Mouse (Mus musculus): Measurements from ENCODE around the gene Mrpl54. TPM values are rescaled to one million over a fixed set of nuclear protein-coding genes. Genes with fewer than 3 reads are reported as not detected.
A peak's percentile ranks its signal among the peaks of the same experiment; 100 is the strongest.
"Not testable (repeated sequence)": the region's sequence is repeated elsewhere in the genome, so short reads cannot be mapped to it uniquely, and the experiment has no call there.

The Mrpl54 gene
- total and polyA plus RNA-seq, 3 experiments, result 123 to 193 (median 131) TPM

GRCm38 (mm10) chr10:81229735-81230437 is 36.8 kb downstream of the Mrpl54 start:
- DNase-seq, result no peak

- DNase-seq, result not testable (repeated sequence)
Measured at GRCm38 (mm10) chr10:81223731-81224130, 43.0 kb downstream of the Mrpl54 start.

GRCm38 (mm10) chr10:81221402-81222015 is 45.2 kb downstream of the Mrpl54 start:
- no peak for DNase-seq

- DNase-seq, result peak; percentile 65
Measured at GRCm38 (mm10) chr10:81217964-81218363, 48.8 kb downstream of the Mrpl54 start.

- DNase-seq, result not testable (repeated sequence)
Measured at GRCm38 (mm10) chr10:81217267-81217666, 49.5 kb downstream of the Mrpl54 start.

- no peak for DNase-seq
Measured at GRCm38 (mm10) chr10:81216810-81217209, 49.9 kb downstream of the Mrpl54 start.

GRCm38 (mm10) chr10:81216260-81216659 is 50.5 kb downstream of the Mrpl54 start:
- no peak for DNase-seq

Small RNA genes lying within 50 kb of the gene (microRNA-seq; reads per million reads assigned to microRNA genes)
- gene Mir3057, result 13.6 to 15.2 reads per million in 2 experiments

Other genes starting within 250 kb of the Mrpl54 start
Only the 30 nearest of the 33 such genes appear.
- gene Sgta, start 206.8 kb downstream of the Mrpl54 start, total RNA-seq (2021), result 100 to 1,000 TPM; 198 to 288 TPM
- gene Sgta, start 206.8 kb downstream of the Mrpl54 start, polyA plus RNA-seq (2012; rRNA removed), result 495 and 554 TPM in 2 replicates
- 10 to 100 TPM; 40.5 to 77.9 TPM for gene Thop1, start 196.9 kb downstream of the Mrpl54 start, total RNA-seq (2021)
- gene Thop1, start 196.9 kb downstream of the Mrpl54 start, polyA plus RNA-seq (2012; rRNA removed), result 75.0 and 95.7 TPM in 2 replicates
- gene Creb3l3, start 168.1 kb downstream of the Mrpl54 start, total RNA-seq (2021), result under 1 TPM; 0.59 to 0.86 TPM
- 0.39 and 0.89 TPM in 2 replicates for gene Creb3l3, start 168.1 kb downstream of the Mrpl54 start, polyA plus RNA-seq (2012; rRNA removed)
- 100 to 1,000 TPM; 157 to 185 TPM for gene Map2k2, start 161.0 kb downstream of the Mrpl54 start, total RNA-seq (2021)
- gene Map2k2, start 161.0 kb downstream of the Mrpl54 start, polyA plus RNA-seq (2012; rRNA removed), result 787 and 873 TPM in 2 replicates
- gene Zbtb7a, start 131.7 kb downstream of the Mrpl54 start, total RNA-seq (2021), result 10 to 100 TPM; 62.9 to 80.9 TPM
- 150 and 158 TPM in 2 replicates for gene Zbtb7a, start 131.7 kb downstream of the Mrpl54 start, polyA plus RNA-seq (2012; rRNA removed)
- gene Pias4, start 99.0 kb downstream of the Mrpl54 start, total RNA-seq (2021), result 10 to 100 TPM; 27.3 to 29.8 TPM
- gene Pias4, start 99.0 kb downstream of the Mrpl54 start, polyA plus RNA-seq (2012; rRNA removed), result 41.4 and 48.6 TPM in 2 replicates
- 1,000 to 10,000 TPM; 1,393 to 1,508 TPM for gene Eef2, start 90.3 kb downstream of the Mrpl54 start, total RNA-seq (2021)
- 1,342 and 1,424 TPM in 2 replicates for gene Eef2, start 90.3 kb downstream of the Mrpl54 start, polyA plus RNA-seq (2012; rRNA removed)
- gene Dapk3, start 83.9 kb downstream of the Mrpl54 start, total RNA-seq (2021), result 10 to 100 TPM; 74.6 to 76.7 TPM
- gene Dapk3, start 83.9 kb downstream of the Mrpl54 start, polyA plus RNA-seq (2012; rRNA removed), result 100 and 127 TPM in 2 replicates
- gene 4930442H23Rik, start 83.1 kb downstream of the Mrpl54 start, total RNA-seq (2021), result not detected
- gene 4930442H23Rik, start 83.1 kb downstream of the Mrpl54 start, polyA plus RNA-seq (2012; rRNA removed), result 0.12 TPM in 1 of 2 replicates, not detected in the other
- gene Nmrk2, start 64.9 kb downstream of the Mrpl54 start, total RNA-seq (2021), result not detected
- not detected in 2 replicates for gene Nmrk2, start 64.9 kb downstream of the Mrpl54 start, polyA plus RNA-seq (2012; rRNA removed)
- 1 to 10 TPM; 2.4 to 3.8 TPM for gene Atcay, start 36.1 kb downstream of the Mrpl54 start, total RNA-seq (2021)
- gene Atcay, start 36.1 kb downstream of the Mrpl54 start, polyA plus RNA-seq (2012; rRNA removed), result 1.4 and 1.6 TPM in 2 replicates
- 10 to 100 TPM; 12.6 to 14.1 TPM for gene Zfr2, start 33.8 kb downstream of the Mrpl54 start, total RNA-seq (2021)
- 38.7 and 47.5 TPM in 2 replicates for gene Zfr2, start 33.8 kb downstream of the Mrpl54 start, polyA plus RNA-seq (2012; rRNA removed)
- under 1 TPM; 0.69 to 0.73 TPM for gene Matk, start 14.0 kb downstream of the Mrpl54 start, total RNA-seq (2021)
- gene Matk, start 14.0 kb downstream of the Mrpl54 start, polyA plus RNA-seq (2012; rRNA removed), result 0.86 and 1.0 TPM in 2 replicates
- gene Apba3, start within 50 bp of the Mrpl54 start, total RNA-seq (2021), result 100 to 1,000 TPM in 1 of 2 experiments, 10 to 100 TPM in 1; 83.5 to 121 TPM
- gene Apba3, start within 50 bp of the Mrpl54 start, polyA plus RNA-seq (2012; rRNA removed), result 165 and 188 TPM in 2 replicates
- under 1 TPM; 0.41 to 0.92 TPM for gene Tjp3, start 24.6 kb upstream of the Mrpl54 start, total RNA-seq (2021)
- 0.52 and 0.72 TPM in 2 replicates for gene Tjp3, start 24.6 kb upstream of the Mrpl54 start, polyA plus RNA-seq (2012; rRNA removed)
- gene Pip5k1c, start 26.0 kb upstream of the Mrpl54 start, total RNA-seq (2021), result 10 to 100 TPM; 34.3 to 44.6 TPM
- 71.0 and 72.8 TPM in 2 replicates for gene Pip5k1c, start 26.0 kb upstream of the Mrpl54 start, polyA plus RNA-seq (2012; rRNA removed)
- gene Cactin, start 54.2 kb upstream of the Mrpl54 start, total RNA-seq (2021), result 10 to 100 TPM; 32.6 to 40.3 TPM
- 35.5 and 37.4 TPM in 2 replicates for gene Cactin, start 54.2 kb upstream of the Mrpl54 start, polyA plus RNA-seq (2012; rRNA removed)
- gene Tbxa2r, start 61.8 kb upstream of the Mrpl54 start, total RNA-seq (2021), result 10 to 100 TPM; 33.2 to 45.4 TPM
- 137 and 154 TPM in 2 replicates for gene Tbxa2r, start 61.8 kb upstream of the Mrpl54 start, polyA plus RNA-seq (2012; rRNA removed)
- 10 to 100 TPM in 1 of 2 experiments, 1 to 10 TPM in 1; 2.9 to 10.3 TPM for gene Gipc3, start 76.3 kb upstream of the Mrpl54 start, total RNA-seq (2021)
- gene Gipc3, start 76.3 kb upstream of the Mrpl54 start, polyA plus RNA-seq (2012; rRNA removed), result 2.8 and 3.2 TPM in 2 replicates
- 10 to 100 TPM; 81.6 to 89.9 TPM for gene Hmg20b, start 83.5 kb upstream of the Mrpl54 start, total RNA-seq (2021)
- gene Hmg20b, start 83.5 kb upstream of the Mrpl54 start, polyA plus RNA-seq (2012; rRNA removed), result 272 and 280 TPM in 2 replicates
- gene Mfsd12, start 90.6 kb upstream of the Mrpl54 start, total RNA-seq (2021), result 10 to 100 TPM; 15.3 to 16.5 TPM
- gene Mfsd12, start 90.6 kb upstream of the Mrpl54 start, polyA plus RNA-seq (2012; rRNA removed), result 69.3 and 77.4 TPM in 2 replicates
- gene 4930404N11Rik, start 98.9 kb upstream of the Mrpl54 start, total RNA-seq (2021), result 1 to 10 TPM; 1.2 to 3.6 TPM
- 9.7 and 12.4 TPM in 2 replicates for gene 4930404N11Rik, start 98.9 kb upstream of the Mrpl54 start, polyA plus RNA-seq (2012; rRNA removed)
- gene Fzr1, start 111.6 kb upstream of the Mrpl54 start, total RNA-seq (2021), result 10 to 100 TPM; 40.7 to 45.0 TPM
- gene Fzr1, start 111.6 kb upstream of the Mrpl54 start, polyA plus RNA-seq (2012; rRNA removed), result 95.6 and 103 TPM in 2 replicates
- gene Dohh, start 117.5 kb upstream of the Mrpl54 start, total RNA-seq (2021), result 10 to 100 TPM; 39.6 to 54.3 TPM
- 125 and 132 TPM in 2 replicates for gene Dohh, start 117.5 kb upstream of the Mrpl54 start, polyA plus RNA-seq (2012; rRNA removed)
- gene Gm48551, start 117.5 kb upstream of the Mrpl54 start, total RNA-seq (2021), result 1 to 10 TPM; 1.8 to 2.5 TPM
- gene Gm48551, start 117.5 kb upstream of the Mrpl54 start, polyA plus RNA-seq (2012; rRNA removed), result 2.9 and 6.7 TPM in 2 replicates
- 1 to 10 TPM in 1 of 2 experiments, not detected in 1; 1.4 TPM for gene Gm48552, start 122.1 kb upstream of the Mrpl54 start, total RNA-seq (2021)
- gene Gm48552, start 122.1 kb upstream of the Mrpl54 start, polyA plus RNA-seq (2012; rRNA removed), result 2.5 and 4.4 TPM in 2 replicates
- gene Smim24, start 126.1 kb upstream of the Mrpl54 start, total RNA-seq (2021), result 1 to 10 TPM; 1.4 to 1.6 TPM
- gene Smim24, start 126.1 kb upstream of the Mrpl54 start, polyA plus RNA-seq (2012; rRNA removed), result 4.5 and 5.4 TPM in 2 replicates
- 100 to 1,000 TPM in 1 of 2 experiments, 10 to 100 TPM in 1; 80.8 to 126 TPM for gene Nfic, start 188.7 kb upstream of the Mrpl54 start, total RNA-seq (2021)
- 142 and 171 TPM in 2 replicates for gene Nfic, start 188.7 kb upstream of the Mrpl54 start, polyA plus RNA-seq (2012; rRNA removed)
- under 1 TPM; 0.55 to 0.78 TPM for gene Celf5, start 215.8 kb upstream of the Mrpl54 start, total RNA-seq (2021)
- 1.4 and 2.2 TPM in 2 replicates for gene Celf5, start 215.8 kb upstream of the Mrpl54 start, polyA plus RNA-seq (2012; rRNA removed)
- gene Ncln, start 229.5 kb upstream of the Mrpl54 start, total RNA-seq (2021), result 100 to 1,000 TPM; 111 to 123 TPM
- 562 and 856 TPM in 2 replicates for gene Ncln, start 229.5 kb upstream of the Mrpl54 start, polyA plus RNA-seq (2012; rRNA removed)

Data from adrenal gland, adult 2 months (tissue).